Mouse (Mus musculus): ENCODE data around the gene Pde10a.

DNA sequence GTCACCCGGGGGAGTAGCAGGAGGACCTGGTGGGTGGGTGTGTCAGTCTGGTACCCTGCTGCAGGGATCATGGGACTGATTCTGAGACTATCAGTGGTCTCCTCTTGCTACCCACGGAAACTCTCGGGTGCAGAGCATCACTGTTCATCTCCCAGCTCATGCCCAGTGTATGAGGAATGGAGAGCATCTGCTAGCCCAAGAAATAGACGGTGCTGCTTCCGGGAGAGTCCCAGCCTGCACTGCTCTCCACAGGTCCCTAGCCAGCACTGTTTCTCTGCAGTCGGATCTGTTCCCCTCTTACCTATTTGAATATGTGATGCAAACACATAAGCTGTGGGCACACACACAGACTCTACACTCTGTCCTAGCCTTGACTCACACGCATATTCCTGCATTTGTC lies 204.6 kb downstream of the Pde10a start:
- TF ChIP-seq POLR2A (IDR thresholded peaks at IDR 0.05; ENCODE audit: control insufficient read depth, low read depth, low read length) (no peak), CTCF (IDR thresholded peaks at IDR 0.05; ENCODE audit: control insufficient read depth, insufficient read depth, insufficient replicate concordance, low read depth, low read length) (no peak)
